Mouse (Mus musculus): ENCODE results near the gene Cfap157. TPM values are rescaled to one million over a fixed set of nuclear protein-coding genes. Genes with fewer than 3 reads are reported as not detected.

Cfap157 gene
- 0.11 TPM in 1 of 2 replicates, not detected in the other for polyA plus RNA-seq (2015; fragmentation: Nextera tagmentation; extraction: Ambion mirVana)

DNA sequence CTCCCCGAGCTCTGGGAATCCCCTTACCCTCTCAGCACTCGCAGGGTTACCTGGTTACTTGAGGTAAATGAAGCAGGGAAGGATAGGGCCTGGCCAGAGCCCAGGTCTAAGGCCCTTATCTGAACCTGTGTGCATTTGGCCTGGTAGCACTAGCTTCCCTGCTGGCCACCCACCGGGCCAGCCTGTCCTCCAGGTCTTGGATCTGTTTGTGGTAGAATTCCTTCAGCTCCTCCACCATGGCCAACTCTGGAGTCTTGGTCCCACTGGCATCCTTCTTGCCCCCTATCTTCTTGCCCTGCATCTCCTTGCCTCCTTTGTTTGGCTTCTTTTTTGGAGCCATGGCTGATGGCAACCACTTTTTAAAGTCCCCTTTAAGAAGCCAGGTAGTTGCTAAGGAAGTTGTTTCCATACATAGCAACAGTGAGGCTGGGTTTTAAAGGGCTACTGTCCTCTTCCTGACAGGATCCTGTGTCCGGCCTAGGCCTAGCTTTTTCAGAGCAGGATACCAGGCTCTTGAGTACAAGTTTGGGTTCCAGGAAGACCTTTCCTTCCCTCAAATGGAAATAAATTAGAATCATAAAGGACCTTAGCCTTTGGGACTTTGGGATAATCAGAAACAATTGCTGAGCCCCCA lies at the start of gene Cfap157:
TSS of gene Cfap157 (minus strand) at position 381 of the 634 bp plus-strand sequence.

DNA sequence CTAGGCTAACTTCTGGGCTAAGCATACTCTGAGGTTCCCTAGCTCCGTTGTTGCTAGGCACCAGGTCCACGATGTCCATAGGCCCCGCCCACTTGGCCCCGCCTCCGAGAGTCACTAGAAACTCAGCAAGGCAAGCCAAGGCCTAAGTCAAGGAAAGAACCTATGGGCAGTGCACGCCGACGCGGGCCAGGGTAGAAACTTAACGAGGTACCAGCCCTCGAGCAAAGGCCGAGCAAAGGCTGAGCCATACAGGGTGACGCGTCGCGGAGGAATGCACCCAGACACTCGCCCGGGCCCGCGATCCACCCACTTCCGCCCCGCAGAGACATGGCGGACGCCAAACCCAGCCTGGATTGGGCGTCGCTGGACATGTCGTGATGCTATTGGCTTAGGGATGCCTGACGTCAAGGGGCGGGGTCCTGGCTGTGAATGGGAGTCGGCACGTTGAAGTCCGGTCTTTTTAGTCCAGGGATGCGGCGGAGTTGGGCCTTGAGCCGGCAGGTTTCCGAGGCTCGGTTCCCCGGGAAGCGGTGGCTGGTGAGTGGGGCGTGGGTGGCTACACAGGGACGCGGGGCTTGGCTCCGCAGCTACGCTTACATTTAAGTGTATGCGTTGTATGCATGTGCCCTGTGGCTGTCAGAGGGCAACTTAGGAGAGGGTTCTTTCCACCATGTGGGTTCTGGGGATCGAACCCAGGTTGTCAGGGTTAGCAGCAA lies 8.7 kb downstream of the Cfap157 start, which contains the start of the genes Ttc16 and Ptrh1:
TSS of gene Ttc16 (minus strand) at position 275 of the 716 bp plus-strand sequence.
TSS of gene Ptrh1 (plus strand) at position 428 of the 716 bp plus-strand sequence.

DNA sequence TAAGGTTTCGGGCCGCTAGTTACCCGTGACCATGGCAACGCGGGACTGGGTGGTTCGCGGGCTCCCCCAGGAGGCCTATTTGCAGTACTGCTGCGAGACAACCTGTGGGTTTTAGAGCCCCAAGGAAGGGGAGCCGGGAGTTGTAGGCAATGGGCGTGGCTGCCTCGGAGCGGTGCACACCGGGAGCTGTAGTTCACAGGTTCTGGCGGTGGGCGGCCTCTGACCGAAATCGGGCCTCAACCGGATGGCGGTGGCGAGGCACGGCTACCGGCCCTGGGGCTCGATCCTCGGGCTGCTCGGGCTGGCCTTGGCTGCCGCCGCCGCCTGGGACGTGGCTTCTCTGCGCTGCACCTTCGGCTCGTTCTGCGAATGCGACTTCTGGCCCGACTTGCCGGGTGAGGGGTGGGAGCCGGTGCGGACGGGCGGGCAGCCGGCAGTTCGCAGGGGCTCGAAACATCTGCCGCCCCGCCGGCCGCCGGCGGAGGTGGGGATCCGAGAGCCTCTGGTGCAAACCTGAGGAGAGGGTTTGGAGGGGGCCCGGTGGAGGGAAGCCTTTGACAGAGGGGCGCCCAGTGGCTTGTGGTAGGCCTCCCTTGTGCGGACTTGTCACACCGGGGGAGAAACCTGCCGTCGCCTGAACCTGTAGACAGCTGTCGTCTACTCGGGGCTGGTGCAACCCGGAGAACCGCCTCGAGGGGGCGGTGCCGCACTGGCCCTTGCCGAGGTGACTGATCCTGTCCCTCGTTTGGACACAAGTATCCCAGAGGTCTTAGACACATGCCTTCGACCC lies 27.0 kb downstream of the Cfap157 start, which contains the start of gene Tor2a:
TSS of gene Tor2a (plus strand) at position 179 of the 790 bp plus-strand sequence.

DNA sequence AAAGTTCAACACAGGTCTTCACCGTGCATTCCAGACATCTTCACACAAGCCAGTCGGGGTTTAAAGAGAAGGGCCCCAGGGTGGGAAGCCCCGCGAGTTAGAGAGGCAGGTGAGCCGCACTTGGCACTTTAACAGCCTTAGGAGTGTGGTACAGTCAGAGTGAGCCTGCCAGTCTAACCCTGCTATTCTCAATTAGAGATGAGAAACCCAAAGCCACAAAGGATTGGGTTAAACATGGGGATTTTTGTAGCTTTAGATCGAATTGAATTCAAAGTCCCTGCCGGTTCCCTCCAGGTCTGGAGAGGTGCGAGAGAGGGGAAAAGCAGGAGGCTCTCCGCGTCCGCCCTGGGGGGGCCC lies 43.3 kb downstream of the Cfap157 start, which contains the start of gene 6330409D20Rik:
TSS of gene 6330409D20Rik (minus strand) at position 101 of the 357 bp plus-strand sequence.

Other genes with a start within 250 kb of the Cfap157 start
- 12.2 and 13.5 TPM in 2 replicates for gene Fam102a, start 249.1 kb downstream of the Cfap157 start, polyA plus RNA-seq (2015; fragmentation: Nextera tagmentation; extraction: Ambion mirVana)
- 84.7 and 92.7 TPM in 2 replicates for gene Dpm2, start 213.6 kb downstream of the Cfap157 start, polyA plus RNA-seq (2015; fragmentation: Nextera tagmentation; extraction: Ambion mirVana)
- gene Pip5kl1, start 209.6 kb downstream of the Cfap157 start, polyA plus RNA-seq (2015; fragmentation: Nextera tagmentation; extraction: Ambion mirVana) = 0.23 and 0.30 TPM in 2 replicates
- 0.14 and 0.32 TPM in 2 replicates for gene 9430097D07Rik, start 208.7 kb downstream of the Cfap157 start, polyA plus RNA-seq (2015; fragmentation: Nextera tagmentation; extraction: Ambion mirVana)
- 10.8 and 12.2 TPM in 2 replicates for gene St6galnac4, start 197.3 kb downstream of the Cfap157 start, polyA plus RNA-seq (2015; fragmentation: Nextera tagmentation; extraction: Ambion mirVana)
- gene St6galnac6, start 184.7 kb downstream of the Cfap157 start, polyA plus RNA-seq (2015; fragmentation: Nextera tagmentation; extraction: Ambion mirVana) = 21.6 and 31.5 TPM in 2 replicates
- gene Ak1, start 162.7 kb downstream of the Cfap157 start, polyA plus RNA-seq (2015; fragmentation: Nextera tagmentation; extraction: Ambion mirVana) = 41.5 and 46.4 TPM in 2 replicates
- 48.8 and 66.6 TPM in 2 replicates for gene Eng, start 137.8 kb downstream of the Cfap157 start, polyA plus RNA-seq (2015; fragmentation: Nextera tagmentation; extraction: Ambion mirVana)
- 18.9 and 30.7 TPM in 2 replicates for gene Fpgs, start 80.3 kb downstream of the Cfap157 start, polyA plus RNA-seq (2015; fragmentation: Nextera tagmentation; extraction: Ambion mirVana)
- gene Cdk9, start 71.4 kb downstream of the Cfap157 start, polyA plus RNA-seq (2015; fragmentation: Nextera tagmentation; extraction: Ambion mirVana) = 68.7 and 83.3 TPM in 2 replicates
- gene Sh2d3c, start 63.4 kb downstream of the Cfap157 start, polyA plus RNA-seq (2015; fragmentation: Nextera tagmentation; extraction: Ambion mirVana) = 23.3 and 23.8 TPM in 2 replicates
- 0.61 and 0.76 TPM in 2 replicates for gene 6330409D20Rik, start 43.4 kb downstream of the Cfap157 start, polyA plus RNA-seq (2015; fragmentation: Nextera tagmentation; extraction: Ambion mirVana)
- gene Tor2a, start 27.2 kb downstream of the Cfap157 start, polyA plus RNA-seq (2015; fragmentation: Nextera tagmentation; extraction: Ambion mirVana) = 36.1 and 50.2 TPM in 2 replicates
- gene Ttc16, start 8.8 kb downstream of the Cfap157 start, polyA plus RNA-seq (2015; fragmentation: Nextera tagmentation; extraction: Ambion mirVana) = 0.07 TPM in 1 of 2 replicates, not detected in the other
- 2.3 and 3.2 TPM in 2 replicates for gene Ptrh1, start 8.6 kb downstream of the Cfap157 start, polyA plus RNA-seq (2015; fragmentation: Nextera tagmentation; extraction: Ambion mirVana)
- gene Stxbp1, start 62.8 kb upstream of the Cfap157 start, polyA plus RNA-seq (2015; fragmentation: Nextera tagmentation; extraction: Ambion mirVana) = 24.2 and 45.3 TPM in 2 replicates
- 22.0 and 34.5 TPM in 2 replicates for gene Fam129b, start 91.7 kb upstream of the Cfap157 start, polyA plus RNA-seq (2015; fragmentation: Nextera tagmentation; extraction: Ambion mirVana)
- 137 and 195 TPM in 2 replicates for gene Rpl12, start 177.1 kb upstream of the Cfap157 start, polyA plus RNA-seq (2015; fragmentation: Nextera tagmentation; extraction: Ambion mirVana)
- 8.5 and 8.9 TPM in 2 replicates for gene Lrsam1, start 177.2 kb upstream of the Cfap157 start, polyA plus RNA-seq (2015; fragmentation: Nextera tagmentation; extraction: Ambion mirVana)
- gene Slc2a8, start 197.7 kb upstream of the Cfap157 start, polyA plus RNA-seq (2015; fragmentation: Nextera tagmentation; extraction: Ambion mirVana) = 18.7 and 30.2 TPM in 2 replicates

Data from adrenal gland, postnatal 0 days (tissue).